Mouse (Mus musculus) forebrain, embryonic 14.5 days (tissue): ENCODE data around the gene Prr5. TPM values are rescaled to one million over a fixed set of nuclear protein-coding genes. Genes with fewer than 3 reads are reported as not detected.
A peak's percentile ranks its signal among the peaks of the same experiment; 100 is the strongest.

ENCODE experiments used
- ATAC-seq: fragments of 200-750 bp; cut with Nextera tagmentation; 2 replicates; pipeline ENCODE4 v1.8.0; 2017; ENCODE audit warnings: mild to moderate bottlenecking, moderate library complexity
- DNase-seq: peaks from one replicate; pipeline ENCODE4 v3.0.0-alpha.2; 2015; ENCODE audit warnings: low spot score
- H3K27ac ChIP-seq: fragments of 300-500 bp; sonication (generic); 2 replicates; pipeline ENCODE4 v1.5.1; 2014; ENCODE audit warnings: low read depth, mild to moderate bottlenecking, control low read depth, low read length, moderate library complexity
- H3K27me3 ChIP-seq: fragments of 300-500 bp; sonication (generic); replicated peaks from 2 replicates; pipeline ENCODE4 v1.6.1; 2014; ENCODE audit warnings: low read length, control low read depth, mixed read lengths; ENCODE audit not compliant: control insufficient read depth, insufficient read depth
- H3K36me3 ChIP-seq: fragments of 300-500 bp; sonication (generic); 2 replicates; pipeline ENCODE4 v1.6.1; 2014; ENCODE audit warnings: low read length, control low read depth; ENCODE audit not compliant: control insufficient read depth, insufficient read depth
- H3K4me1 ChIP-seq: fragments of 300-500 bp; sonication (generic); 2 replicates; pipeline ENCODE4 v1.6.1; 2014; ENCODE audit warnings: antibody characterized with exemption, low read length, control low read depth; ENCODE audit not compliant: control insufficient read depth, insufficient read depth
- H3K4me2 ChIP-seq: fragments of 300-500 bp; sonication (generic); 2 replicates; pipeline ENCODE4 v1.6.1; 2014; ENCODE audit warnings: mild to moderate bottlenecking, control low read depth, low read length
- H3K4me3 ChIP-seq: fragments of 300-500 bp; sonication (generic); 2 replicates; pipeline ENCODE4 v1.5.1; 2014; ENCODE audit warnings: low read depth, low read length, control low read depth
- H3K9ac ChIP-seq: fragments of 300-500 bp; sonication (generic); 2 replicates; pipeline ENCODE4 v1.6.1; 2014; ENCODE audit warnings: mild to moderate bottlenecking, low read length, control low read depth, moderate library complexity
- H3K9me3 ChIP-seq: fragments of 300-500 bp; sonication (generic); replicated peaks from 2 replicates; pipeline ENCODE4 v1.6.1; 2016; ENCODE audit warnings: low read length, control low read depth, mixed read lengths; ENCODE audit not compliant: control insufficient read depth
- WGBS: fragments of 180-500 bp; shearing (Covaris S2); extraction: QIAGEN DNeasy Blood & Tissue Kit; methylation state at CpG from one replicate; pipeline ENCODE4 v1.1.7; 2014; 5-methylcytosine and 5-hydroxymethylcytosine counted together
- polyA plus RNA-seq: library from polyadenylated mRNA; unstranded; fragments of >200 nt; fragmentation: Nextera tagmentation; extraction: Ambion mirVana; gene quantifications from 2 replicates; pipeline ENCODE4 v1.2.1, GENCODE M21; 2014

Prr5 gene
- polyA plus RNA-seq, 1 experiment from 2014 or later, result 9.0 TPM

- H3K4me2 ChIP-seq, result no peak overlapping the region
- ATAC-seq (peak; percentile 48; the same call in 1 of the 2 replicates), DNase-seq (peak; percentile 28)
- H3K36me3 ChIP-seq, result no peaks in the 10 kb centered on the region
- no peak overlapping the region for H3K27ac ChIP-seq
- H3K27me3 ChIP-seq, result no peaks in the 10 kb centered on the region
- no peaks in the 10 kb centered on the region for H3K4me1 ChIP-seq
- no peaks in the 10 kb centered on the region for H3K9me3 ChIP-seq
- H3K4me3 ChIP-seq, result no peak overlapping the region
- 42% methylated on average over 2 of the region's 4 CpGs for WGBS
- H3K9ac ChIP-seq, result no peak overlapping the region
These were observed 67.5 kb downstream of the Prr5 start for GRCm38 (mm10) chr15:84736994-84737346.

DNA sequence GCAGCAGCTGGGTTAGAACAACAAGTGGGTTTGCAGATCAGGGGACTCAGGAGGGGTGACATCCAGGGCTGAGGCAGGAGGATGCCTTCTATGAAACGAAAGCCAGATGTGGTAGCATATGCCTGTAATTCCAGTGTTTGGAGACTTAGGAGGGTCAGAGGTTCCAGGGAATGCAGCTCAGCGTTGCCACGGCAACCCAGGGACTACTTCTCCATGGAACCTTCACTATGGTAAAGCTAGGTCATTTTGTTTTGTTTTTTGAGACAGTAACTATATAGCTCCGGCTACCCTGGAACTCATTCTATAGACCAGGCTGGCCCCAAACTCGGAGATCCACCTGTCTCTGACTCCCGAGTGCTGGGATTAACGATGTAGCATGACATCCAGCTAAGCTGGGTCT is 68.8 kb downstream of the Prr5 start:
- no peak for DNase-seq

DNA sequence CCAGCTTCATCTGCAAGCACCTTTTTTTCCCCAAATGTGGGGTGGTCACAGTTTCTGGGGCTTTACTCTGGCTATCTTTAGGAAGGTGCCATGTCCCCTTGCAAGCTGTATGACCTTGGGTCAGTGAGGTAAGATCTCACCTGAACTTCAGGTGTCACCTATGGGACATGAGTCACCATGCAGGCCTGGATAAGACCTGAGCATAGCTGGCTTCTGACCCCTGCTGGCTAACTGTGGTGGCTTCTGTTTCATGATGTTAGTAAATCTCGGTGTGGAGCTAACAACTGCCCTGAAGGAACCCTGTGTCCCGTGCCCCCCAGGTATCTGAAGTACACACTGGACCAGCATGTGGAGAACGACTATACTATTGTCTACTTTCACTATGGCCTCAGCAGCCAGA is 72.2 kb downstream of the Prr5 start:
- Histone ChIP-seq H3K36me3 (no peaks in the 10 kb centered on the region), H3K27me3 (no peaks in the 10 kb centered on the region), H3K9me3 (no peaks in the 10 kb centered on the region), H3K4me3 (no peak overlapping the region), H3K4me2 (no peak overlapping the region), H3K9ac (no peak overlapping the region), H3K4me1 (no peaks in the 10 kb centered on the region), H3K27ac (no peak overlapping the region)
- 78% methylated on average over 3 of the region's 3 CpGs for WGBS
- DNase-seq (no peak), ATAC-seq (no peak)

More for the DNA sequence above, 68.8 kb downstream of the Prr5 start:
- no peaks in the 10 kb centered on the region for H3K27me3 ChIP-seq
- H3K27ac ChIP-seq, result no peak overlapping the region
- 85% methylated on average over 7 of the region's 7 CpGs for whole genome bisulfite sequencing
- no peak for ATAC-seq
- H3K4me1 ChIP-seq, result no peaks in the 10 kb centered on the region
- H3K4me2 ChIP-seq, result no peak overlapping the region
- H3K9me3 ChIP-seq, result no peaks in the 10 kb centered on the region
- no peak overlapping the region for H3K9ac ChIP-seq
- no peak overlapping the region for H3K4me3 ChIP-seq
- H3K36me3 ChIP-seq, result no peaks in the 10 kb centered on the region

GRCm38 (mm10) chr15:84743347-84743746 is 73.9 kb downstream of the Prr5 start:
- H3K4me2 ChIP-seq, result no peak overlapping the region
- no peak for ATAC-seq
- H3K27me3 ChIP-seq, result no peaks in the 10 kb centered on the region
- 25% methylated on average over 3 of the region's 3 CpGs for WGBS
- no peak overlapping the region for H3K27ac ChIP-seq
- H3K9me3 ChIP-seq, result no peaks in the 10 kb centered on the region
- H3K9ac ChIP-seq, result no peak overlapping the region
- H3K4me1 ChIP-seq, result no peaks in the 10 kb centered on the region
- no peak for DNase-seq
- no peaks in the 10 kb centered on the region for H3K36me3 ChIP-seq
- H3K4me3 ChIP-seq, result no peak overlapping the region

DNA sequence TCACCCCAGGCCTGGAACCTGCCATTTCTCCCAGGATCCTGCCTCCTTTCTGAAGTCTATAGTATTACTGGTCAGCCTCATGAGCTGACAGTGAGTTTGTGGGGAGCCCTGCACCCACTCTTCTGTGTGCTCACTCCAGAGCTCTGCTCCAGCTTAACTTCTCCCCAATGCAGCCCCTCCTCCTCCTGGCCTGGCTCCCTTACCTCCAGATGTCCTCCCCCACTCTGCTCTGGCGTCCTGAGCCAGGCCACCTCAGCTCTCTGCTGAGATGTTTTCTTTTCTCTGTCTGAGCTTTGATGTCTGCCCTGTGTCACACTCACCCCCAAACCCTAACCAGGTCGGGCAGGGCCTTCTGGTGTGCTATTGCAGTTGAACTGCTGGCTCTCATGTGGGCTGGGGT is 74.9 kb downstream of the Prr5 start:
- no peaks in the 10 kb centered on the region for H3K4me1 ChIP-seq
- no peak overlapping the region for H3K9ac ChIP-seq
- H3K4me3 ChIP-seq, result no peak overlapping the region
- H3K27me3 ChIP-seq, result no peaks in the 10 kb centered on the region
- no peaks in the 10 kb centered on the region for H3K9me3 ChIP-seq
- no peaks in the 10 kb centered on the region for H3K36me3 ChIP-seq
- 30% methylated on average over 2 of the region's 2 CpGs for WGBS
- ATAC-seq (no peak), DNase-seq (no peak)
- no peak overlapping the region for H3K27ac ChIP-seq
- H3K4me2 ChIP-seq, result no peak overlapping the region

DNA sequence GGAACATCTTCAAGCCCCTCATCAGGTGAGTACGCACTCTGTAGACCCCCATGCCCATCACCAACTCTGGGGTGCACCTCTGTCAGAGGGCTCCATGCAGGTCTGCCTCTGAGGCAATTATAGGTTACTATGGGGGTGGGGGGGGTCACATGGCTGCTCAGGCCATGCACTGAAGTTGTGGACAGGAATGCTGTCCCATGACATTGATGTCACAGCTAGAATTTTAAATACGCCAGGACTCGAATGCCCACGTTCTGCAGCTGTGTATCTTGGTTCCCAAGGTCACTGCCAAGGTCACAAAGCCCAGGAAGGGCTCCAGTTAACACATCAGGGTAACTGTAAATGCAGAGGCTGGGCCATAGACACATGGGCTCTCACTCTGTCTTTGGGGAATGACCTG is 76.4 kb downstream of the Prr5 start:
- ATAC-seq, result no peak
- Histone ChIP-seq H3K9ac (no peak overlapping the region), H3K27me3 (no peaks in the 10 kb centered on the region), H3K9me3 (no peaks in the 10 kb centered on the region), H3K4me3 (no peak overlapping the region), H3K27ac (no peak overlapping the region), H3K4me1 (no peaks in the 10 kb centered on the region), H3K4me2 (no peak overlapping the region), H3K36me3 (no peaks in the 10 kb centered on the region)
- 90% methylated on average over 4 of the region's 4 CpGs for WGBS
- no peak for DNase-seq

Other genes with a start within 250 kb of the Prr5 start
- 7.9 and 9.6 TPM in 2 replicates for gene Shisal1, start 222.5 kb upstream of the Prr5 start, polyA plus RNA-seq
- gene Rtl6, start 111.8 kb upstream of the Prr5 start, polyA plus RNA-seq, result 28.8 and 32.4 TPM in 2 replicates
- 0.20 and 0.37 TPM in 2 replicates for gene Arhgap8, start 50.4 kb downstream of the Prr5 start, polyA plus RNA-seq
- gene Phf21b, start 186.4 kb downstream of the Prr5 start, polyA plus RNA-seq, result 30.0 and 32.9 TPM in 2 replicates